ENCODE assay signal across 1 mouse cellular context in the genomic region with DNA sequence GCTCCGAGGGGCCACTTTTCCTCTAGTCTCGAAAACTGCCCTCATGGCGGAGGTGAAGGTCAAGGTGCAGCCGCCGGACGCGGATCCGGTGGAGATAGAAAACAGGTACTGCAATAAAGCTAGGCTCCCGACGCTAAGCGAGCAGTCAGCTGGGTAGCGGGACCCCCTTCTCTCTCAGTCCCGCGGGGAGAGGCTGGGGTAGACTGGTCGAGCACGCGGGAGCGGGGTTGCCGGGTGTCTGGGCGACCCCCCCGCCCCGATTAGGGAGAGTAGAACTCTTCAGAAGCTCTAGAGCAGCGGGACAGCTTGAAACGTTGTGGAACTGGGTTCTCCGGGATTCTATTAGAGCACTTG.
TF ChIP-seq lines count a peak whose summit lies in the region.

No protein-coding gene starts in this region.

TF ChIP-seq in MEL, 35 proteins besides CTCF, POLR2A, EP300 and RAD21 (continued from another document):
- TF ChIP-seq ETS1 (IDR thresholded peaks at IDR 0.05; ENCODE audit: low read depth, low read length) (no peak), JUND (IDR thresholded peaks at IDR 0.05; ENCODE audit: low read depth, low read length) (no peak), UBTF (IDR thresholded peaks at IDR 0.05; ENCODE audit: borderline replicate concordance, insufficient read depth, low read depth, low read length) (no peak), ZC3H11A (IDR thresholded peaks at IDR 0.05; ENCODE audit: low read depth, low read length) (no peak)
